Mouse (Mus musculus): ENCODE data around the gene Pcdh19. TPM values are rescaled to one million over a fixed set of nuclear protein-coding genes. Genes with fewer than 3 reads are reported as not detected.

Pcdh19 gene
- 0.42 and 0.45 TPM in 2 replicates for polyA plus RNA-seq (2012; rRNA removed)

DNA sequence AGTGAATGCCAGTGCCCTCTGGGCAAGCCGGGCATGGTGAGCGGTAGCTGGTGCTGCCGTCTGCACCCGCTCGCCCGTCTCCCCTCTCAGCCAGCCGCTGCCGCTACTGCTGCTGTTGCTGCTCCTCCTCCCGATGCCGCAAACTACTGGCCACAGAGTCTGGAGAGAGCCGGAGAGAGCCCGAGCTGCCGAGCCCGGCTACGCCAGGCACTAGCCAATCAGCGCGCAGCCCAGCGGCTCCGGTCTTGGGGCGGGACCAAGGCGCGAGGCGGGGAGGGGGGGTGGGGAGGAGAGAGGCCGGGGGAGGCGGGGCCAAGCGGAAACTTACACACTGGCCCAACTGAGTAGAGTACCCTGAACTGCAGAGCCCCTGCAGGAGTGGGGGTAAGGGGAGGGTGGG, at the start of gene Pcdh19:
TSS of gene Pcdh19 (minus strand) at position 148 of the 400 bp plus-strand sequence.

Other genes with a start within 250 kb of the Pcdh19 start
- gene Tnmd, start 162.0 kb upstream of the Pcdh19 start, polyA plus RNA-seq (2012; rRNA removed) = not detected in 2 replicates
- gene Tspan6, start 209.4 kb upstream of the Pcdh19 start, polyA plus RNA-seq (2012; rRNA removed) = 2.2 and 2.8 TPM in 2 replicates
- gene Srpx2, start 219.4 kb upstream of the Pcdh19 start, polyA plus RNA-seq (2012; rRNA removed) = 10.2 and 10.7 TPM in 2 replicates

Data from colon, adult 2 months (tissue).